Mouse (Mus musculus): Measurements from ENCODE around the gene Gpd1.

DNA sequence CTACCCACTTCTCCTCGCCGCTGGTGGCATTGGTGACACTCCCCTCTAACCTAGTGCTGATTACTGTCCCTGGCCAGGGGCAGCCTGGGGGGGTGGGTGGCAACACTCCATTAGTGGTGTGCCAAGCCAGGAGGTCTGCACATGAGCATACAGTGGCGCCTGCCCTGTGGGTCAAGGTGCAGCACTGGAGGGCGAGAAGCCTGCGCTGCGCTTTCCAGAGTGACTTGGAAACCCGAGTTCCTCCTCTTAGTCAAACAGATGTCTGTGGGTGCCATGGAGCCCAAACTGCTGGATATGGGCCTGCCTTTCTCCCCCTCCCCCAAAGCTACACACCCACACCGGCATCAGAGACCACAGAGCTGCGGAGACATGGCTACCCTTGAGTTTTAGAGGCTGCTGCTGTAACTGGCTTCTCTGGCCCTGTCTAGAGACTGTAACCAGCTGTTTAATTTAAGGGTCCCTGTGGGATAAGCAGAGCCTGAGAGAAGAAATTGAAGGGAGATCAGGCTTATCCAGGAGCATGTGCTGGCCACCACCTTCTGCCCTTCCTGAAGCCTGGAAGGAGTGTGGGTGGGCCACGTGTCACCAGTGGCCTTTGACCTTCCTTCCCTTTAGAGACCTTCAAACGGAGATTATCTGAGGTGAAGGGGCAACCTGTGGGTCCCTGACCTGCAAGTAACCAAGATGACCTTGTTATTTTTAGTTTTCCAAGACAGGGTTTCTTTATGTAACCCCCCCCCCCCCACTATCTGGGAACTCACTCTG lies 1.2 kb upstream of the Gpd1 start:
- TF ChIP-seq POLR2A (IDR thresholded peaks at IDR 0.05; ENCODE audit: insufficient read depth, low read length) (no peak), EP300 (IDR thresholded peaks at IDR 0.05; ENCODE audit: insufficient read depth, low read depth, low read length) (no peak), CTCF (IDR thresholded peaks at IDR 0.05; ENCODE audit: low read depth, low read length) (no peak)
